Mouse (Mus musculus) liver, embryonic 13.5 days (tissue): ENCODE measurements around the gene Lmnb2. TPM values are rescaled to one million over a fixed set of nuclear protein-coding genes. Genes with fewer than 3 reads are reported as not detected.

Source experiments
- polyA plus RNA-seq: library from polyadenylated mRNA; unstranded; fragments of >200 nt; fragmentation: Nextera tagmentation; extraction: Ambion mirVana; gene quantifications from 2 replicates; pipeline ENCODE4 v1.2.1, GENCODE M21; 2015

Lmnb2 gene
- polyA plus RNA-seq, 1 experiment from 2014 or later, result 14.0 TPM

Other genes with a start within 250 kb of the Lmnb2 start
- 71.4 and 73.8 TPM in 2 replicates for gene Mknk2, start 240.1 kb downstream of the Lmnb2 start, polyA plus RNA-seq
- gene Mob3a, start 216.3 kb downstream of the Lmnb2 start, polyA plus RNA-seq, result 31.6 and 38.5 TPM in 2 replicates
- gene Izumo4, start 216.1 kb downstream of the Lmnb2 start, polyA plus RNA-seq, result 6.1 and 7.5 TPM in 2 replicates
- 24.9 and 25.6 TPM in 2 replicates for gene Ap3d1, start 176.0 kb downstream of the Lmnb2 start, polyA plus RNA-seq
- 7.4 and 7.8 TPM in 2 replicates for gene Dot1l, start 163.0 kb downstream of the Lmnb2 start, polyA plus RNA-seq
- 35.7 and 48.5 TPM in 2 replicates for gene Sf3a2, start 120.0 kb downstream of the Lmnb2 start, polyA plus RNA-seq
- 97.5 and 105 TPM in 2 replicates for gene Plekhj1, start 119.6 kb downstream of the Lmnb2 start, polyA plus RNA-seq
- gene Amh, start 113.0 kb downstream of the Lmnb2 start, polyA plus RNA-seq, result not detected in 2 replicates
- 0.20 and 0.38 TPM in 2 replicates for gene Jsrp1, start 104.7 kb downstream of the Lmnb2 start, polyA plus RNA-seq
- 1,324 and 1,529 TPM in 2 replicates for gene Oaz1, start 91.6 kb downstream of the Lmnb2 start, polyA plus RNA-seq
- gene Lingo3, start 74.2 kb downstream of the Lmnb2 start, polyA plus RNA-seq, result not detected in 2 replicates
- gene Lsm7, start 63.0 kb downstream of the Lmnb2 start, polyA plus RNA-seq, result 192 and 208 TPM in 2 replicates
- 56.8 and 58.9 TPM in 2 replicates for gene Sppl2b, start 63.0 kb downstream of the Lmnb2 start, polyA plus RNA-seq
- gene Tmprss9, start 46.4 kb downstream of the Lmnb2 start, polyA plus RNA-seq, result 0.05 TPM in 1 of 2 replicates, not detected in the other
- 249 and 266 TPM in 2 replicates for gene Timm13, start 17.3 kb downstream of the Lmnb2 start, polyA plus RNA-seq
- gene Gadd45b, start 11.8 kb upstream of the Lmnb2 start, polyA plus RNA-seq, result 1.6 and 1.8 TPM in 2 replicates
- gene Gng7, start 96.7 kb upstream of the Lmnb2 start, polyA plus RNA-seq, result 0.44 and 0.46 TPM in 2 replicates
- gene Diras1, start 107.4 kb upstream of the Lmnb2 start, polyA plus RNA-seq, result 0.06 TPM in 1 of 2 replicates, not detected in the other
- 5.7 and 5.8 TPM in 2 replicates for gene Slc39a3, start 119.2 kb upstream of the Lmnb2 start, polyA plus RNA-seq
- 69.1 and 71.6 TPM in 2 replicates for gene Sgta, start 141.9 kb upstream of the Lmnb2 start, polyA plus RNA-seq
- 35.1 and 38.2 TPM in 2 replicates for gene Thop1, start 151.8 kb upstream of the Lmnb2 start, polyA plus RNA-seq
- gene Creb3l3, start 180.6 kb upstream of the Lmnb2 start, polyA plus RNA-seq, result 22.3 and 22.5 TPM in 2 replicates
- 127 and 130 TPM in 2 replicates for gene Map2k2, start 187.7 kb upstream of the Lmnb2 start, polyA plus RNA-seq
- 49.1 and 49.6 TPM in 2 replicates for gene Zbtb7a, start 217.0 kb upstream of the Lmnb2 start, polyA plus RNA-seq
- gene Pias4, start 249.7 kb upstream of the Lmnb2 start, polyA plus RNA-seq, result 23.5 and 23.8 TPM in 2 replicates